Mouse (Mus musculus) activated CD4-positive, CD25-positive, alpha-beta regulatory T cell, adult 9 weeks (primary cell): Measurements from ENCODE around the gene Pth2r. TPM values are rescaled to one million over a fixed set of nuclear protein-coding genes. Genes with fewer than 3 reads are reported as not detected.

Experiments used
- polyA plus RNA-seq: library from polyadenylated mRNA; unstranded; fragments of 100-300 nt; shearing (Covaris generic); gene quantifications from one replicate; pipeline ENCODE4 v1.2.1, GENCODE M21; 2017

Pth2r gene
- polyA plus RNA-seq, result not detected

DNA sequence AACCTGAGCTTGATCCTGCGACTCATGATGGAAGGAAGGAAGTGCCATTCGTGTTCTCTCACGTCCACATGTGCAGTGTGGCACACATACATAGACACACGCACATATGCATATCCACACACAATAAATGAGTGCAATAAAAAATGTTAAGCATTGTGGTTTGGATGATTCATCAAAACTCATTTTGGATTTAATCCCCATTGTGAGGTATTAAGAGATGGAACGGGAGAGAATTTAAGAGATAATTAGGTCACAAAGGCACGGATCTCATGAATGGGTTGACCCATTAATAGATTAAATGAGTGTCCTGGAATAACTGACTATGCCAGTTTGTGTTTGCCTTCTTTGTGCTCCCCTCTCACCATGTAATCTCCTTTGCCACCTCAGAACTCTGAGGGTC, at the start of gene Pth2r:
Pth2r (plus strand) TSS at position 301 of the 400 bp plus-strand sequence.

Other genes with a start within 250 kb of the Pth2r start
- not detected for gene Akr1cl, start 249.3 kb upstream of the Pth2r start, polyA plus RNA-seq
- not detected for gene Cryge, start 230.9 kb upstream of the Pth2r start, polyA plus RNA-seq
- not detected for gene Crygd, start 218.6 kb upstream of the Pth2r start, polyA plus RNA-seq
- not detected for gene Crygc, start 208.4 kb upstream of the Pth2r start, polyA plus RNA-seq
- not detected for gene Crygb, start 199.8 kb upstream of the Pth2r start, polyA plus RNA-seq
- not detected for gene Cryga, start 178.7 kb upstream of the Pth2r start, polyA plus RNA-seq
- not detected for gene Gm28845, start 162.5 kb upstream of the Pth2r start, polyA plus RNA-seq
- gene D630023F18Rik, start 158.8 kb upstream of the Pth2r start, polyA plus RNA-seq, result not detected
- 16.7 TPM for gene Idh1, start 95.6 kb upstream of the Pth2r start, polyA plus RNA-seq
- gene Pikfyve, start 95.4 kb upstream of the Pth2r start, polyA plus RNA-seq, result 26.3 TPM